ENCODE assay signal across 10 mouse cellular contexts in genomic region chr3:55336895-55337294, GRCm38 (mm10).
DNase-seq lines count a peak whose midpoint lies in the region; ATAC-seq and TF ChIP-seq lines count a peak whose summit lies in the region.
"Had no signal": no experiment of that assay in that cellular context is flagged by ENCODE, and none has a peak within 500 bp of the region (broad histone marks: within the 10 kb centered on the region; RNA-seq: fewer than 3 reads in every experiment).

No protein-coding gene starts in this region.

- H3K36me3 ChIP-seq in liver, embryonic 12.5 days: no peaks in the 10 kb centered on the region
- H3K36me3 ChIP-seq in midbrain, embryonic 16.5 days (ENCODE audit: control insufficient read depth, insufficient read depth, low read length): no peaks in the 10 kb centered on the region

- no peak overlapping the region for H3K9ac ChIP-seq in liver, embryonic 12.5 days
- H3K9ac ChIP-seq in midbrain, embryonic 16.5 days (ENCODE audit: low read depth, low read length): no peak overlapping the region
- H3K9ac ChIP-seq: liver, embryonic 14.5 days had no signal

- H3K9me3 ChIP-seq in liver, embryonic 12.5 days (replicated peaks): no peaks in the 10 kb centered on the region
- no peaks in the 10 kb centered on the region for H3K9me3 ChIP-seq in midbrain, embryonic 16.5 days (replicated peaks; ENCODE audit: control insufficient read depth, low read length, poor library complexity, severe bottlenecking)

- intact Hi-C loops in heart, postnatal 25 days (cut with DNase I): no loop called here

- no peaks in the 10 kb centered on the region for H3K27me3 ChIP-seq in liver, embryonic 12.5 days (replicated peaks)
- no peaks in the 10 kb centered on the region for H3K27me3 ChIP-seq in midbrain, embryonic 16.5 days (ENCODE audit: control insufficient read depth, insufficient read depth, low read depth, low read length)

- WGBS in lung, adult 2 months: 63% methylated on average over 11 of the region's 11 CpGs
- 86% methylated on average over 11 of the region's 11 CpGs for WGBS in olfactory bulb, adult 2 months
- WGBS in liver, embryonic 12.5 days (ENCODE audit: insufficient replicate concordance): 73% methylated on average over 11 of the region's 11 CpGs
- WGBS in midbrain, embryonic 16.5 days: 93% methylated on average over 11 of the region's 11 CpGs

- no peak for TF ChIP-seq CTCF in lung, adult 2 months (IDR thresholded peaks at IDR 0.05; ENCODE audit: insufficient read depth, low read length)
- no peak for TF ChIP-seq CTCF in olfactory bulb, adult 2 months (IDR thresholded peaks at IDR 0.05; ENCODE audit: insufficient read depth, low read depth, low read length)

- H3K4me3 ChIP-seq in lung, adult 2 months (replicated peaks; ENCODE audit: extremely low read depth, low read depth, low read length): no peak overlapping the region
- no peak overlapping the region for H3K4me3 ChIP-seq in olfactory bulb, adult 2 months (ENCODE audit: insufficient read depth, low read depth, low read length)
- H3K4me3 ChIP-seq in liver, embryonic 12.5 days: no peak overlapping the region
- no peak overlapping the region for H3K4me3 ChIP-seq in midbrain, embryonic 16.5 days (ENCODE audit: low read depth, low read length)

- peak overlapping the region; percentile 40; the same call in 1 of the 2 replicates for H3K27ac ChIP-seq in olfactory bulb, adult 2 months (ENCODE audit: insufficient read depth, low read depth, low read length)
- H3K27ac ChIP-seq in liver, embryonic 12.5 days: no peak overlapping the region
- H3K27ac ChIP-seq in midbrain, embryonic 16.5 days (ENCODE audit: low read length): no peak overlapping the region
- H3K27ac ChIP-seq: liver, embryonic 14.5 days had no signal

- TF ChIP-seq POLR2A in lung, adult 2 months (IDR thresholded peaks at IDR 0.05; ENCODE audit: borderline replicate concordance, extremely low read depth, low read depth, low read length): no peak
- TF ChIP-seq POLR2A in olfactory bulb, adult 2 months (IDR thresholded peaks at IDR 0.05; ENCODE audit: insufficient read depth, low read depth, low read length): no peak

- peak; percentile 26 to 59 for DNase-seq in lung, adult 18-20 months
- no peak for DNase-seq in lung, adult 2 months
- peak; percentile 35 for DNase-seq in heart, postnatal 25 days (ENCODE audit: low spot score)
- peak; percentile 55 to 74 for DNase-seq in kidney, postnatal 25 days
- DNase-seq: cerebellum, postnatal 36 days; right cerebral cortex, postnatal 14 days had no signal

- no peak overlapping the region for H3K4me2 ChIP-seq in liver, embryonic 12.5 days
- no peak overlapping the region for H3K4me2 ChIP-seq in midbrain, embryonic 16.5 days (ENCODE audit: low read length)

- H3K4me1 ChIP-seq in lung, adult 2 months (ENCODE audit: control insufficient read depth, insufficient read depth, low read length): no peaks in the 10 kb centered on the region
- peaks cover 13% of the 10 kb centered on the region for H3K4me1 ChIP-seq in olfactory bulb, adult 2 months (ENCODE audit: control insufficient read depth, insufficient read depth, low read length)
- H3K4me1 ChIP-seq in liver, embryonic 12.5 days: no peaks in the 10 kb centered on the region
- H3K4me1 ChIP-seq in midbrain, embryonic 16.5 days (ENCODE audit: control insufficient read depth, insufficient read depth, low read length): peaks cover 6% of the 10 kb centered on the region

- no peak for ATAC-seq in liver, embryonic 12.5 days
- no peak for ATAC-seq in midbrain, embryonic 16.5 days
